Mouse (Mus musculus) CH12.LX (cell line): ENCODE results near the gene Ccdc24.

Source experiments
- CHD1 ChIP-seq: IDR thresholded peaks from 2 replicates; pipeline ENCODE4 v1.6.1; 2012; ENCODE audit warnings: low read depth, low read length, improper control_type of control experiment, inconsistent platforms
- CTCF ChIP-seq, 2 experiments: IDR thresholded peaks in 1 of 2; conservative IDR thresholded peaks in 1 of 2; 2 replicates each; pipeline ENCODE4 v1.5.1; 2011 to 2012; ENCODE audit warnings: low read depth in 2 of 2, low read length in 2 of 2, improper control_type of control experiment in 1 of 2, inconsistent platforms in 1 of 2, mild to moderate bottlenecking in 1 of 2, moderate library complexity in 1 of 2
- E2F4 ChIP-seq: IDR thresholded peaks from 2 replicates; pipeline ENCODE4 v1.6.1; 2011; ENCODE audit warnings: low read depth, low read length, improper control_type of control experiment; ENCODE audit not compliant: insufficient replicate concordance
- GABPA ChIP-seq: IDR thresholded peaks from 2 replicates; pipeline ENCODE4 v1.6.1; 2012; ENCODE audit warnings: low read depth, low read length, improper control_type of control experiment, inconsistent platforms; ENCODE audit not compliant: insufficient replicate concordance
- HCFC1 ChIP-seq: IDR thresholded peaks from 2 replicates; pipeline ENCODE4 v1.6.1; 2012; ENCODE audit warnings: low read depth, mild to moderate bottlenecking, inconsistent platforms, low read length, improper control_type of control experiment
- JUND ChIP-seq: conservative IDR thresholded peaks from 2 replicates; pipeline ENCODE4 v1.6.1; 2011; ENCODE audit warnings: low read depth, low read length, improper control_type of control experiment
- MAFK ChIP-seq: IDR thresholded peaks from 2 replicates; pipeline ENCODE4 v1.6.1; 2011; ENCODE audit warnings: low read length, improper control_type of control experiment; ENCODE audit not compliant: insufficient replicate concordance
- MAX ChIP-seq: IDR thresholded peaks from 2 replicates; pipeline ENCODE4 v1.6.1; 2011; ENCODE audit warnings: low read length, improper control_type of control experiment
- POLR2A ChIP-seq: IDR thresholded peaks from 2 replicates; pipeline ENCODE4 v1.6.1; 2011; ENCODE audit warnings: low read depth, mild to moderate bottlenecking, improper control_type of control experiment, low read length
- TCF12 ChIP-seq: IDR thresholded peaks from 2 replicates; pipeline ENCODE4 v1.6.1; 2014; ENCODE audit warnings: low read depth, mild to moderate bottlenecking, inconsistent platforms, low read length, improper control_type of control experiment
- USF1 ChIP-seq: IDR thresholded peaks from 2 replicates; pipeline ENCODE4 v1.6.1; 2014; ENCODE audit warnings: low read depth, mild to moderate bottlenecking, inconsistent platforms, low read length, improper control_type of control experiment
- ZKSCAN1 ChIP-seq: IDR thresholded peaks from 2 replicates; pipeline ENCODE4 v1.6.1; 2012; ENCODE audit warnings: low read depth, inconsistent platforms, low read length, improper control_type of control experiment, borderline replicate concordance

GRCm38 (mm10) chr4:117828572-117829145, 43.7 kb downstream of the Ccdc24 start:
- TF ChIP-seq JUND, result no peak
- no peak for TF ChIP-seq E2F4
- TF ChIP-seq MAFK, result no peak
- no peak for TF ChIP-seq POLR2A
- no peak for TF ChIP-seq MAX
- no peak for TF ChIP-seq CTCF (conservative IDR thresholded peaks at IDR 0.05 in 1 of 2, IDR thresholded peaks at IDR 0.05 in 1 of 2; ENCODE audit: low read depth in 2 of 2, low read length in 2 of 2)
- TF ChIP-seq HCFC1, result no peak
- no peak for TF ChIP-seq GABPA
- TF ChIP-seq TCF12, result no peak
- no peak for TF ChIP-seq ZKSCAN1
- no peak for TF ChIP-seq CHD1
- TF ChIP-seq USF1, result no peak
